Mouse (Mus musculus) stomach, postnatal 0 days (tissue): ENCODE results near the gene Gas6. TPM values are rescaled to one million over a fixed set of nuclear protein-coding genes. Genes with fewer than 3 reads are reported as not detected.
A peak's percentile ranks its signal among the peaks of the same experiment; 100 is the strongest.

Experiments used
- ATAC-seq: fragments of 200-750 bp; cut with Nextera tagmentation; 2 replicates; pipeline ENCODE4 v1.8.0; 2017; ENCODE audit not compliant: low FRiP score, low TSS enrichment
- DNase-seq: peaks from one replicate; pipeline ENCODE4 v3.0.0-alpha.2; 2016; ENCODE audit warnings: low spot score
- H3K27ac ChIP-seq: fragments of 300-500 bp; sonication (generic); replicated peaks from 2 replicates; pipeline ENCODE4 v1.5.1; 2014; ENCODE audit warnings: mild to moderate bottlenecking, control low read depth
- H3K27me3 ChIP-seq: fragments of 300-500 bp; sonication (generic); 2 replicates; pipeline ENCODE4 v1.6.1; 2014; ENCODE audit warnings: low read length; ENCODE audit not compliant: control insufficient read depth, insufficient read depth
- H3K36me3 ChIP-seq: fragments of 300-500 bp; sonication (generic); 2 replicates; pipeline ENCODE4 v1.6.1; 2014; ENCODE audit warnings: low read length, mixed read lengths; ENCODE audit not compliant: control insufficient read depth, insufficient read depth
- H3K4me1 ChIP-seq: fragments of 300-500 bp; sonication (generic); replicated peaks from 2 replicates; pipeline ENCODE4 v1.6.1; 2014; ENCODE audit warnings: antibody characterized with exemption; ENCODE audit not compliant: control insufficient read depth, insufficient read depth
- H3K4me2 ChIP-seq: fragments of 300-500 bp; sonication (generic); replicated peaks from 2 replicates; pipeline ENCODE4 v1.6.1; 2014; ENCODE audit warnings: low read depth, mild to moderate bottlenecking, control low read depth, moderate library complexity
- H3K4me3 ChIP-seq: fragments of 300-500 bp; sonication (generic); 2 replicates; pipeline ENCODE4 v1.5.1; 2014; ENCODE audit warnings: low read depth, low read length, control low read depth
- H3K9ac ChIP-seq: fragments of 300-500 bp; sonication (generic); 2 replicates; pipeline ENCODE4 v1.6.1; 2014; ENCODE audit warnings: mild to moderate bottlenecking, low read length, control low read depth, mixed read lengths
- H3K9me3 ChIP-seq: fragments of 300-500 bp; sonication (generic); 2 replicates; pipeline ENCODE4 v1.6.1; 2016; ENCODE audit warnings: low read length; ENCODE audit not compliant: control insufficient read depth
- CTCF ChIP-seq: IDR thresholded peaks from 2 replicates; pipeline ENCODE4 v1.5.1; 2016; ENCODE audit warnings: antibody characterized with exemption, low read depth, mild to moderate bottlenecking, moderate library complexity
- EP300 ChIP-seq: optimal IDR thresholded peaks from 2 replicates; pipeline ENCODE3; 2016; ENCODE audit warnings: antibody characterized with exemption
- WGBS: fragments of 180-500 bp; shearing (Covaris S2); extraction: QIAGEN DNeasy Blood & Tissue Kit; methylation state at CpG from one replicate; pipeline ENCODE4 v1.1.7; 2014; 5-methylcytosine and 5-hydroxymethylcytosine counted together
- polyA plus RNA-seq: library from polyadenylated mRNA; unstranded; fragments of >200 nt; fragmentation: Nextera tagmentation; extraction: Ambion mirVana; gene quantifications from 2 replicates; pipeline ENCODE4 v1.2.1, GENCODE M21; 2015

Gene Gas6
- polyA plus RNA-seq, 1 experiment from 2014 or later = 197 TPM

DNA sequence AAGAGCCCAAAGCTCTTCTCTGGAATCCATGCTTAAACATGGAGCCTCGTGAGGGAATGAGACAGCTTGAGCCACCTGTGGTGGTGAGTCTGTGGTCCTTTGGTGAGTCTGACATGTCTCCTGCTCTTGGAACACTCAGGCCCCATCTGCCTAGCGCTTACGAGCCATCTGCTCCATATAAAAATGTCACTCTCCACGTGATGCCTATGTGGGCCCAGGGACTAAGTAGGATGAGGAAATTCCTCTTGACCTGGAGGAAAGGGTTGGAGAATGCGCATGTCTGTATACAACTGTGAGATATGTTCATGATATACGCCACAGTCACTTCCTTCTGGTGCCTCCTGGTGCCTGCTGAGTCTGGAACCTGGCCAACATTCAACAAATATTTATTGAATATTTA lies 18.4 kb upstream of the Gas6 start:
- Histone ChIP-seq H3K9ac (no peak overlapping the region), H3K4me3 (no peak overlapping the region), H3K9me3 (no peaks in the 10 kb centered on the region), H3K27me3 (no peaks in the 10 kb centered on the region), H3K27ac (no peak overlapping the region), H3K4me1 (0 out of 2 replicates have a peak, but pooled peaks cover 3% of the 10 kb centered on the region), H3K36me3 (no peaks in the 10 kb centered on the region), H3K4me2 (no peak overlapping the region)
- DNase-seq (no peak), ATAC-seq (peak; percentile 79)
- WGBS = 43% methylated on average over 6 of the region's 6 CpGs
- TF ChIP-seq EP300 (no peak), CTCF (no peak)

DNA sequence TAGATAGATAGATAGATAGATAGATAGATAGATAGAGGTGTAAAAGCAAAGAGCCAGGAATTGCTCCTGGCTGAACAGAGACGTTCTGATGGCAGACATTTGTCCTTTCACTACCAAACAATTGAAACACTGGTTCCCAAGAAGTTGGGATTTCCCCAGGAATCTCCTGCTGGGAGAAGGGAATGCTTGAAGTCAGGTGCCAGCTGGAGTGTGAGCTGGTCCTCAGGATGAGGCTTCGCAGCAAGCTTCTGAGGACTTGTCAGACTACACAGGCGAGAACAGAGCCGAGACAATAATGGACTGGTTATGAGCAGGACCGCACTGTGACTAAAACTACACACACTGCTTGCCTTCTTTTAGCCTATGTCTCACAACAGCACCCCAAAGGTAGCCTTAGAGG lies 17.7 kb upstream of the Gas6 start:
- DNase-seq = no peak
- WGBS = 81% methylated on average over 5 of the region's 5 CpGs
- Histone ChIP-seq H3K4me3 (no peak overlapping the region), H3K4me1 (0 out of 2 replicates have a peak, but pooled peaks cover 3% of the 10 kb centered on the region), H3K9me3 (no peaks in the 10 kb centered on the region), H3K4me2 (no peak overlapping the region), H3K27ac (no peak overlapping the region), H3K27me3 (no peaks in the 10 kb centered on the region), H3K9ac (no peak overlapping the region), H3K36me3 (no peaks in the 10 kb centered on the region)
- ATAC-seq = no peak
- TF ChIP-seq EP300 = no peak
- no peak for TF ChIP-seq CTCF

DNA sequence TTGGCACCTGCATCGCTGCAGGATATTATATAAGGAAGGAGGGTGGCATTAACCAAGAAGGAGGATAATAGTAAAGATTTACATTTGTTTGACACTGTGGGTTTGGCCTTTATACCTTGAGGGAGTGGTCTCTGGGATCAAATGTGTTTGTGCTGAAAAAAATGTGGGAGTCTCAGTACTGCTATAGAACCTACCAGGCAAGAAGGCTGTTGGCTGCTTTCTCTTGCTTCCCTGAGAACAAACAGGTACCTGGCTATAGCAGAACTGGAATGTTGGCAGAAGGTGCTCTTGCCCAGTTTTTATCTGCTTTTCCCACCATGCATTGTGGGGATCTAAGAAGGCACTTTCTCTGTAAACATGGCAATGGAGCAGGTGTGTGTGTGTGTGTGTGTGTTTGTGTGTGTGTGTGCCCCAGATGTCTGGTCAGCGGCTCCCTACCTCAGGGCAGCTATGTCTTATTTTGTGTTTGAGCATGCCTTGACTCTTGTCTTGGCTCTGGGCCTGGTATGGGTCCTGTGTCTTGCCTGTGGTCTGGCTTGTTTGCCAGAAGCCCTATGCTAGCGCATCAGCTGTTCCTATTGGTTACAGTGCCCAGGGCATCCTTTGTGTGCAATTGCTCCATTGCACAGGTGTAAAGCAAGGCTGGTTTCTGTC lies 13.1 kb upstream of the Gas6 start:
- Histone ChIP-seq H3K9me3 (no peaks in the 10 kb centered on the region), H3K4me1 (peaks cover 4% of the 10 kb centered on the region; the same call in 1 of the 2 replicates), H3K27me3 (no peaks in the 10 kb centered on the region), H3K4me2 (no peak overlapping the region), H3K27ac (peak overlapping the region; percentile 69), H3K9ac (no peak overlapping the region), H3K36me3 (no peaks in the 10 kb centered on the region), H3K4me3 (no peak overlapping the region)
- peak; percentile 79 for ATAC-seq
- TF ChIP-seq CTCF (no peak), EP300 (no peak)
- WGBS = 28% methylated on average over 3 of the region's 3 CpGs
- DNase-seq = peak; percentile 56

DNA sequence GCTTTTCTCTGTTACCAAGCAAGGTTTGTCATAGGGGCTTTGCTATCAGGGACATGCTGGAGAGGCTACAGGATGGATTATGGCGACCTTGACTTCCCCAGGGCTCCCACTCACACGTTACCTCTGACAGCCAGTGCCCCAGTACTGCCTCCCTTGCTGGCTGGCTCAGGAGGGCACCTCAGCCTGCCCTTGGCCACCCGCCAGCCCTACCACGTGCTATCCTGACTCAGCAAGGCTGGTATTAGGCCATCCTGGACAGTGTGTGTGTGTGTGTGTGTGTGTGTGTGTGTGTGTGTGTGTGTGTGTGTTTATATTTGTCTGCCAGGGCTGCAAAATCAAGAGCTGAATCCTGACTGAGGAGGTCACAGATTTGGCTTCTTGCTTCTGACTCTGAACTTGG lies 12.6 kb upstream of the Gas6 start:
- H3K9ac ChIP-seq = no peak overlapping the region
- no peaks in the 10 kb centered on the region for H3K36me3 ChIP-seq
- 22% methylated on average over 4 of the region's 4 CpGs for WGBS
- DNase-seq = peak; percentile 95
- H3K27ac ChIP-seq = peak overlapping the region; percentile 69
- no peaks in the 10 kb centered on the region for H3K9me3 ChIP-seq
- no peaks in the 10 kb centered on the region for H3K27me3 ChIP-seq
- no peak overlapping the region for H3K4me3 ChIP-seq
- no peak overlapping the region for H3K4me2 ChIP-seq
- ATAC-seq = peak; percentile 91
- H3K4me1 ChIP-seq = peaks cover 4% of the 10 kb centered on the region; the same call in 1 of the 2 replicates
- TF ChIP-seq CTCF (peak; percentile 24), EP300 (no peak)

DNA sequence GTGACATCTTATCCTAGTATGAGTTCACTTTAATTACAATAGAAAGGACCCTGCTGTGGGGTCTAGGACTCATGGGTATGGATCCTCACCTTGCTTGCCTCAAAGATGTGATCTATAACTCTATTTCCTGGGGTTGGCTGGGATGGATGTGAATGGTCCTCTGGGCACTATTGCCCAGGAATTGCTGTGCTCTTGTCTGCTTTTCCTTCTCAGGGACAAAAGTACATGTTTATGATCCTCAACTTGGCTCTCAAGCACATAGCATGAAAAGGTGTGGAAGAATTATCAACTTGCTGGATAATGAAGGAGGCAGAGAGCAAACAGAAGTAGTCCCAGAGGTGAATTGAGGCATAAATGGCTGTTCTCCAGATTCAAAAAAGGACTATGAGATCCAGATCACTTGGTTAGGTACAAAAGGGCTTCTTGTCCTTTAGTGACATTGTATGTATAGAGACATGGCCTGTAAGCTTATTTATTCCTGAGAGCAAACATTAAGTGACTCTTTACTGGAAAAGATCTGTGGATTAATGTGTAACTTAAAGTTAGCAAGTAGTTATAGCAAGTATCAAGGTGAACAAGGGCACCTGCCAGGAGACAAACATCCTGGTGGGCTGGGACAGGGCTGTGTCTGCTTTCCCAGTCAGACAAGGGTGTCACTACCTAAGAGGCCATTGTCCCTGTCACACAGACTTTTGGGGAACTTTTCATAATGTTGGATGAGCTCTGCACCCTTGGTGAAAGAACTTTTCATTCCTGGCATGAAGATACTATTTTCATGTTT lies 10.8 kb upstream of the Gas6 start:
- Histone ChIP-seq H3K36me3 (no peaks in the 10 kb centered on the region), H3K4me1 (peaks cover 4% of the 10 kb centered on the region; the same call in 1 of the 2 replicates), H3K9me3 (no peaks in the 10 kb centered on the region), H3K27me3 (no peaks in the 10 kb centered on the region), H3K4me2 (no peak overlapping the region), H3K27ac (peak overlapping the region; percentile 69; the same call in 1 of the 2 replicates), H3K4me3 (no peak overlapping the region), H3K9ac (no peak overlapping the region)
- DNase-seq = no peak
- TF ChIP-seq EP300 = no peak
- no peak for TF ChIP-seq CTCF
- no peak for ATAC-seq
